Mouse (Mus musculus) kidney, embryonic 15.5 days (tissue): ENCODE measurements around the gene Ggta1. TPM values are rescaled to one million over a fixed set of nuclear protein-coding genes. Genes with fewer than 3 reads are reported as not detected.

Experiments used
- ATAC-seq: fragments of 200-750 bp; cut with Nextera tagmentation; replicated peaks from 2 replicates; pipeline ENCODE4 v1.8.0; 2017; ENCODE audit warnings: moderate TSS enrichment; ENCODE audit not compliant: low FRiP score
- H3K27ac ChIP-seq: fragments of 300-500 bp; sonication (generic); 2 replicates; pipeline ENCODE4 v1.5.1; 2015; ENCODE audit warnings: mild to moderate bottlenecking, inconsistent platforms
- H3K27me3 ChIP-seq: fragments of 300-500 bp; sonication (generic); 2 replicates; pipeline ENCODE4 v1.6.1; 2015; ENCODE audit warnings: inconsistent platforms
- H3K36me3 ChIP-seq: fragments of 300-500 bp; sonication (generic); 2 replicates; pipeline ENCODE4 v1.6.1; 2015; ENCODE audit warnings: inconsistent platforms
- H3K4me1 ChIP-seq: fragments of 300-500 bp; sonication (generic); 2 replicates; pipeline ENCODE4 v1.6.1; 2015; ENCODE audit warnings: inconsistent platforms
- H3K4me2 ChIP-seq: fragments of 300-500 bp; sonication (generic); 2 replicates; pipeline ENCODE4 v1.6.1; 2015; ENCODE audit warnings: moderate library complexity, mild to moderate bottlenecking, inconsistent platforms
- H3K4me3 ChIP-seq: fragments of 300-500 bp; sonication (generic); replicated peaks from 2 replicates; pipeline ENCODE4 v1.5.1; 2015; ENCODE audit warnings: mild to moderate bottlenecking, inconsistent platforms
- H3K9ac ChIP-seq: fragments of 300-500 bp; sonication (generic); 2 replicates; pipeline ENCODE4 v1.6.1; 2015; ENCODE audit warnings: mild to moderate bottlenecking, inconsistent platforms
- H3K9me3 ChIP-seq: fragments of 300-500 bp; sonication (generic); replicated peaks from 2 replicates; pipeline ENCODE4 v1.6.1; 2016; ENCODE audit warnings: inconsistent platforms
- WGBS: fragments of 180-500 bp; shearing (Covaris S2); methylation state at CpG from one replicate; pipeline ENCODE4 v1.1.7; 2015; ENCODE audit warnings: mixed read lengths; 5-methylcytosine and 5-hydroxymethylcytosine counted together
- polyA plus RNA-seq: library from polyadenylated mRNA; unstranded; fragments of >200 nt; fragmentation: Nextera tagmentation; extraction: Ambion mirVana; gene quantifications from 2 replicates; pipeline ENCODE4 v1.2.1, GENCODE M21; 2015

The Ggta1 gene
- polyA plus RNA-seq, 1 experiment from 2014 or later = 20.5 TPM

DNA sequence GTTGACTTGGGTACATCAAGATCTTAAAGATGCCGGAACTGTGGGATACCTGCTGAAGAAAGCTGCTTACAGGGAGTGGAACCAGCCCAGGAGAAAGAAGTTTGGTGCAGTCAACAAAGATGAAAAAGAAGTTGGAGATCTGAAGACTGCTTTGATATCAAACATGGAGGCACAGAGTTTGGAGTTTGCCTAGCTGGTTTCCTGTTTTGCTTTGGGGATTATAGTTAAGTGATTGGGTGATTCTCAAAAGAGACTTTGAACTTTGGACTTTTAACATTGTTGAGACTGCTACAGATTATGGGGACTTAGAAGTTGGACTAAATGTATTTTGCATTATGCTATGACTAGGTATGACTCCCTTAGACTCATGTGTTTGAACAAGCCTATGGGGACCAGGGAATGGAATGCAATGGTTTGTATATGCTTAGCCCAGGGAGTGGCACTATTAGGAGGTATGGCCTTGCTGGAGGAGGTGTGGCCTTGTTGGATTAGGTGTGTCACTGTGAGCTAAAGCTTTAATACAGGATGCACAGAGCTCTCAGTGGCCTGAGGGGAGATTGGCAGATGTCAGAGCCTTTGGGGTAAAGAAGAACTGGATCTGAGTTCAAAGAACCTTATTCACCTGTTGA is 39.2 kb downstream of the Ggta1 start:
- 98% methylated on average over 1 of the region's 1 CpGs for WGBS
- H3K4me2 ChIP-seq = no peak overlapping the region
- peaks cover 10% of the 10 kb centered on the region for H3K9me3 ChIP-seq
- H3K4me1 ChIP-seq = peaks cover 22% of the 10 kb centered on the region
- no peak overlapping the region for H3K27ac ChIP-seq
- H3K9ac ChIP-seq = no peak overlapping the region
- no peak for ATAC-seq
- H3K4me3 ChIP-seq = no peak overlapping the region
- no peaks in the 10 kb centered on the region for H3K27me3 ChIP-seq
- peaks cover 42% of the 10 kb centered on the region for H3K36me3 ChIP-seq

DNA sequence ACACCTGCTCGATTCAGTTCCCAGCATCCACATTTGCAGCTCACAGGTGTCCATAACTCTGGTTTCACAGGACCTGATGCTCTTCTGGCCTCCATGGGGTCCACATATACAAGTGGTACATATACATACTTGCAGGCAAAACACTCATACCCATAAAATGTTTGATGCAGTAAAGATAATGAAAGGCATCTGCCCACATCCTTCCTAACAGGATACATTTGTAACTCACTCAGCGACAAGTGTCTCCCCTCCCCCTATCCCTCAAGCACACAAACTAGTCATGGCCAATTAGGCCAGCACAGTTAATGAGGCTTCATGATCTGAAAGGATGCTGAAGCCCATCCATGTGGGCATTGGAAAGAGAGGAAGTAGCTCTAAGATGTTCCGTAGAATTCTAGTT is 40.6 kb downstream of the Ggta1 start:
- ATAC-seq = no peak
- Histone ChIP-seq H3K27ac (no peak overlapping the region), H3K9me3 (peaks cover 10% of the 10 kb centered on the region), H3K9ac (no peak overlapping the region), H3K27me3 (no peaks in the 10 kb centered on the region), H3K36me3 (peaks cover 47% of the 10 kb centered on the region), H3K4me3 (no peak overlapping the region), H3K4me2 (no peak overlapping the region), H3K4me1 (peaks cover 8% of the 10 kb centered on the region)
- 56% methylated on average over 3 of the region's 3 CpGs for WGBS

DNA sequence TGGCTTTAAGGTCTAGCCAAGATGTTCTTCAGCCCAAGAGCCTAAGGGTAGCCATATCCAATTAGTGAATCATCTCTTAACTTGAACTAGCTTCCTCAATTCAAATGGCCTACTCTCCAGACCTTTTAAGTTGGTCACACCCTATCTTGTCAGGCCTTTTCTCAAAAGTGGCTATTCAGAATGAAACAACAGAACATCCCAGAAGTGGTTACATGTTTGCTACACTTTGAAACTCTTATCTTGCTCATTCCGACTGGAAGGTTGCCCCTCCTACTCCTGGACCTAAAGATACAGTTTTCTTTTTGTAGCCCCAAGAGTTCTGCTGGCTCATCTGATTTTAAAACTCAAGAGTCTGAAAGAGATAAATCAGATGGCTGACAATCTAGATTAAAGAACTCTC is 42.4 kb downstream of the Ggta1 start:
- Histone ChIP-seq H3K4me3 (no peak overlapping the region), H3K9me3 (peaks cover 10% of the 10 kb centered on the region), H3K27me3 (no peaks in the 10 kb centered on the region), H3K36me3 (peaks cover 47% of the 10 kb centered on the region), H3K27ac (no peak overlapping the region), H3K4me1 (peaks cover 6% of the 10 kb centered on the region), H3K9ac (no peak overlapping the region), H3K4me2 (no peak overlapping the region)
- 79% methylated on average over 1 of the region's 1 CpGs for WGBS
- ATAC-seq = no peak

DNA sequence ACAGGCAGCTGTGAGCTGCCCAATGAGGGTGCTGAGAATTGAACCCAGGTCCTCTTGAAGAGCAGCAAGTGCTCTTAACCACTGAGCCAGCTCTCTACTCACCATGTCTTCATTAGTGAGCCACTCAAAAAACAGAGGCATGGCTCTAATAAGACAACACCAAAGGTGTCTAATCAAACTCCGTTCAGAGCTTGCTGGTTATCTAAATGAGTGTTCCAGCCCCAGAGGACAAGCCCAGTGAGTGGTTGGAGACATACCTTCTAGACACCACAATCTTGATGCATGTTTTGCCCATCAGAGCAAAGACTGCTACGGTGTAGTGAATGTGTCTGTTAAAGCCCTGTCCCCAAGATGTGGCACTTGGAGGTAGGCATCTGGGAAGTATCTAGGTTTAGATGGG is 43.4 kb downstream of the Ggta1 start:
- Histone ChIP-seq H3K9ac (no peak overlapping the region), H3K4me2 (no peak overlapping the region), H3K4me1 (peaks cover 6% of the 10 kb centered on the region), H3K27me3 (no peaks in the 10 kb centered on the region), H3K4me3 (no peak overlapping the region), H3K27ac (no peak overlapping the region), H3K9me3 (peaks cover 10% of the 10 kb centered on the region), H3K36me3 (peaks cover 47% of the 10 kb centered on the region)
- no peak for ATAC-seq
- WGBS = 95% methylated on average over 2 of the region's 2 CpGs

DNA sequence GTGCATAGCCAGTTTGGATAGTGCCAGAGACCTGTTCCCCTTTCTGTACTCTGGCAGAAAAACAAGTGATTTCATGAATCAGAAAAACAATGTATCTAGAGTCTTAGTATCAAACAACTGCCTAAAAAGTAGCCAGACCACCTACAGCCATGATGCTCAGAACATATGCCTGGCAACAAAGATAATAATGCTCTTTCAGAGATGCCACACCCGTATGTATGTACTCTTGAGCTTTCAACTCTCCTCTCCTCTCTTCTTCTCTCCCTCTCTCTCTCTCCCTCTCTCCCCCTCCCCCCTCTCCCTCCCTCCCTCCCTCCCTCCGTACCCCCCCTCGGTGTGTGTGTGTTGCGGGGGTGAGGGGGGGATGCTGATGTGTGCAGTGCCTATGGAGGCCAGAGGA is 43.8 kb downstream of the Ggta1 start:
- Histone ChIP-seq H3K27ac (no peak overlapping the region), H3K9me3 (peaks cover 10% of the 10 kb centered on the region), H3K4me1 (peaks cover 6% of the 10 kb centered on the region), H3K27me3 (no peaks in the 10 kb centered on the region), H3K4me2 (no peak overlapping the region), H3K4me3 (no peak overlapping the region), H3K9ac (no peak overlapping the region), H3K36me3 (peaks cover 47% of the 10 kb centered on the region)
- WGBS = 97% methylated on average over 4 of the region's 4 CpGs
- ATAC-seq = no peak

DNA sequence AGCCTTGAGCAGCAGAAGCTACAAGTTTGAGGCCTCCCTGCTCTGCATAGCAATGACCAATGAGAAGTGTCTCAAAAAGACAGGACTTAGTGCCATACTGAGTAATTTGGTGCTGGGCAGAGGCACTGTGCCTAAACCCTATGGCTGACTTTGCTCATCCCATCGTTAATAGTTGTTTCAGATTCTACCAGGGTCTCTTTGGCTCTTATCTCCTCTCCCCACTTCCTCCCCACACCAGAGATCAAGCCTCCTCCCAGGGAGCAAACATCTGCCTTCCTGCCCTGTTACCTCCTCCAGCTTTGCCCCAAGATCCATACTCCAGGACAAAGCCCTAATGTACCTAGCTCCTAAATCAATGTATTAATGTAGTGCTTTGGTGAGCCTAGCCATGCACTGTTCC is 45.8 kb downstream of the Ggta1 start:
- H3K36me3 ChIP-seq = peaks cover 41% of the 10 kb centered on the region
- H3K27me3 ChIP-seq = no peaks in the 10 kb centered on the region
- peaks cover 10% of the 10 kb centered on the region for H3K9me3 ChIP-seq
- ATAC-seq = no peak
- WGBS = 68% methylated on average over 1 of the region's 1 CpGs
- no peak overlapping the region for H3K9ac ChIP-seq
- no peak overlapping the region for H3K4me2 ChIP-seq
- no peak overlapping the region for H3K27ac ChIP-seq
- H3K4me3 ChIP-seq = no peak overlapping the region
- H3K4me1 ChIP-seq = peaks cover 15% of the 10 kb centered on the region

DNA sequence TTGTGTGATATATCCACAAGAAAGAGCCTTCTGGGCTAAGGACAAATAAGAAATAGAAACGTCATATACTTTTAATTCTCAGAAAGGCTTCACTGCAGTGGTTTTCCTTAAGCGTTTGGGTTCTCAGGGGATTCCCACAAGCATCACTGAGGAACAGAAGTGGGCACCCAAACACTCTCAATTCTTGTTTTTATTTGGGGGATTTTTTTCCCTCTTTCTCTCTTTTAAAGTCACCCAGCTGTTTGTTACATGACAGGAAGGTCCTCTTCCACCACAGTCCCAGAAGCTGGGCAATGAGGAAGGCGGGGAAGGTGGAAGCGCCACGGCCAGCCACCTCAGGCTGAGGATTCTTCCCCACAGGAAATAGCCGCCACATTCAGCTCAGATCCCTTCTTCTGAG is 46.6 kb downstream of the Ggta1 start:
- no peak overlapping the region for H3K27ac ChIP-seq
- ATAC-seq = no peak

DNA sequence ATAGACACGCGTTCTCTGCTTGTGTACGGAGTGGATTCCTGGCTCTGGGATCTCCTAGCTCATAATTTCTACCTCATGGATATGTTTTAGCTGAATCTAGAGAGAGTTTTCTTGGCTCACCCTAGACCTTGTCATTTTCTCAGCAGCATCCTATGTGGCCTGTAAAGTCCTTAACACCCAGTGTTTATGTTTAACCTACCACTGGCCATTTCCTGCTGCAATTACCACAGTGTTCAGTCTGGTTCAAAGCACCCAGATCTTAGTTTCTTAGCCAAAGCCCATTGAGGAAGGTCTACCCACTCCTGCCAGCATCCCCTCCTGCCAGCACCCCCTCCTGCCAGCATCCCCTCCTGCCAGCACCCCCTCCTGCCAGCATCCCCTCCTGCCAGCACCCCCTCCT is 50.2 kb downstream of the Ggta1 start:
- Histone ChIP-seq H3K27ac (no peak overlapping the region), H3K27me3 (no peaks in the 10 kb centered on the region), H3K9me3 (no peaks in the 10 kb centered on the region), H3K36me3 (peaks cover 23% of the 10 kb centered on the region; the same call in 1 of the 2 replicates), H3K4me3 (no peak overlapping the region), H3K4me2 (no peak overlapping the region), H3K9ac (no peak overlapping the region), H3K4me1 (peaks cover 14% of the 10 kb centered on the region; the same call in 1 of the 2 replicates)
- ATAC-seq = no peak
- 90% methylated on average over 3 of the region's 3 CpGs for WGBS

More for the DNA sequence above, 46.6 kb downstream of the Ggta1 start:
- peaks cover 10% of the 10 kb centered on the region for H3K9me3 ChIP-seq
- H3K36me3 ChIP-seq = peaks cover 37% of the 10 kb centered on the region
- H3K27me3 ChIP-seq = no peaks in the 10 kb centered on the region
- H3K4me3 ChIP-seq = no peak overlapping the region
- WGBS = 82% methylated on average over 6 of the region's 6 CpGs
- H3K4me1 ChIP-seq = peaks cover 14% of the 10 kb centered on the region; the same call in 1 of the 2 replicates
- no peak overlapping the region for H3K4me2 ChIP-seq
- H3K9ac ChIP-seq = no peak overlapping the region

DNA sequence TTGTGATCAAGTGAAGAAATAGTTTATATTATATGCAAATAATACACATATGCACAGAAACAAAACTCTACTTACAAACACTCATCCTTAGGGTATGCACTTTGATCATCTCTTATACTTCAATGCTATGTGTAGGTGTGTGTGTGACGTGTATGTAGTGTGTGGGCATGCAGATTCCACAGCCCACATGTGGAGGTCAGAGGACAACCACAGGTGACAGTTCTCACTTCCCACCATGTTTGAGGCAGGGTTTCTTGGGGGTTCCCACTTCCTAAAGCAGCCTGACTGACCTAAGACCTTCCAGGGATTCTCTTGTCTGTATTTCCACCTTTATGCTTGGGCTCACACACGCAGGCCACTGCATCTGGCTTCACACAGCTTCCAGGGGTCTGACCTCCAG is 50.8 kb downstream of the Ggta1 start:
- peaks cover 29% of the 10 kb centered on the region; the same call in 1 of the 2 replicates for H3K36me3 ChIP-seq
- no peak for ATAC-seq
- H3K27me3 ChIP-seq = no peaks in the 10 kb centered on the region
- no peak overlapping the region for H3K27ac ChIP-seq
- 78% methylated on average over 2 of the region's 2 CpGs for WGBS
- peaks cover 14% of the 10 kb centered on the region; the same call in 1 of the 2 replicates for H3K4me1 ChIP-seq
- no peak overlapping the region for H3K4me3 ChIP-seq
- H3K4me2 ChIP-seq = no peak overlapping the region
- no peaks in the 10 kb centered on the region for H3K9me3 ChIP-seq
- H3K9ac ChIP-seq = no peak overlapping the region

DNA sequence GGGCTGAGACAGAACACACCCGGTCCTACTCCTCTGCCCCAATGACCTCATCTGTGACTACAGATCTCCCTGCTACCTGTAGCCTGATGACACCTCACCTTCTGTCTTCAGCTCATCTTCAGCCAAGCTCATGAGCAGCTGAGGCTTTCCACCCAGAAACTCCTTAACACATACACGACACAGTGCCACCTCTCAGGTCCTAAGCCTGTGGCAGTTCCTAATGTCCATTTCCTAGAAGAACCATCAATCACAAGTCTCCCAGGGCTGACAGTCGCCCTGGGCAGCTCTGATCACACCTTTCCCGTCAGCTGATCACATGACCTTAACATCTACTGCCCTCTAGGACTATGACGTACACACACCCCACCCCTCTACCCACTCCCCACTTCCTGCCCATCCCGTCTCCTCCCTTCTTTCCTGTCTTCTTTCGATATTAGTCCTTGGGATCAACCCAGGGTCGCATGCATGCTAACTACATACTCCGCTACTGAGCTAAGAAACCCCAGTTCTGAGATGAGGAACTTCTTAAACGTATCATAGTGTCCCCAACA is 51.3 kb downstream of the Ggta1 start:
- Histone ChIP-seq H3K27me3 (no peaks in the 10 kb centered on the region), H3K36me3 (peaks cover 34% of the 10 kb centered on the region), H3K27ac (no peak overlapping the region), H3K9ac (no peak overlapping the region), H3K4me3 (no peak overlapping the region), H3K9me3 (no peaks in the 10 kb centered on the region), H3K4me2 (no peak overlapping the region), H3K4me1 (peaks cover 14% of the 10 kb centered on the region; the same call in 1 of the 2 replicates)
- 62% methylated on average over 10 of the region's 10 CpGs for WGBS
- no peak for ATAC-seq

DNA sequence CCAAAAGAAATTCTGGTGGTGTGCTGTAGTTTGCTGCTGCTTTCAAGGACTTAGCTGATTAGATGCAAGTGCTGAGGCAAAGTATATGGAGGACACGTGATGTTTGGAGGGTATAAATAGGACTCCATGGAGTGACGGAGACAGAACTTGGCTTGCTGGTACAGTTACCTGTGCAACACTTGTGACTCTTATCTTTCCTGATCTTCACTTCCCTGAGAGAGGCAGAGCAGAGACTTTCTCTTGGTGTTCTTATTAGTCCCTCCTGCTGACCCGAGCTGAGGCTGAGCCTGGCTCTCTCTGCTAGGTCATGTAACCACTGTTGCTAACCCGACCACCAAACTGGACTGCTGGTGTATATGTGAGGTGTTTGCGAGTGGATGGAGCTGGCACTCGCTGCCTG is 53.6 kb downstream of the Ggta1 start:
- Histone ChIP-seq H3K27me3 (no peaks in the 10 kb centered on the region), H3K4me2 (no peak overlapping the region), H3K9ac (no peak overlapping the region), H3K4me3 (no peak overlapping the region), H3K36me3 (peaks cover 45% of the 10 kb centered on the region), H3K4me1 (peaks cover 14% of the 10 kb centered on the region; the same call in 1 of the 2 replicates), H3K27ac (no peak overlapping the region), H3K9me3 (no peaks in the 10 kb centered on the region)
- WGBS = 90% methylated on average over 6 of the region's 6 CpGs
- ATAC-seq = no peak

DNA sequence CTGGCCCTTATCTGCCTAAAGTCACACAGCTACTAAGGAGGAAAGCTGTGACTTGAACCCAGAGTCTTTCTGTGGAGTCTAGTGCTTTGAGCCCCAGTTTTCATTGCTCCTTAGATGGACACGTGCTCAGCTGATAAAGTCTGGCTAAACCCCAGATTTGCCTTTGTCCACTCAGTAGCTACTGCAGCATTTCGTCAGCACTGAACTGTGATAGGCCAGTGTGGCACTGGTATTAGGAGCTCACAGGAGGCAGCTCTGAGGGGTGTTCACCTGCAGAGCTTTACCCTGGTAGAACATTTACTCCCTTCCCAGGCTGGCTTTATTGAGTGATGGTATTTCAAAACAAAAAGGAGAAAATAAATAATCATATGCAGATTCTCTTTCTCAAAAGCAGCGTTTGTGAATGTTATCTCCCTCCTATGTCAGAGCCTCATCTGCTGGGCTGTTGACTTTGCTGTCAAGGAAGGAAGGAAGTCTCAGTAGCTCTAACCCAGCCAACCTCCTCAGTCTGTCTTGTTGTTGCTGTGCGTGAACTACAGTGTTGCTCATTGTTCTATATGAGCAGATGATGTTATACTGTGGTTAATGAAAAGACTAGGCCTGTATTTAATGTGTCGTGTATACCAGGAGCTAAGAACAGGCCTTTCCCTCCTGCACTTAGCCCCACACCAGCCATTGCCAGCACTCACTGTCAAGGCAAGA is 54.5 kb downstream of the Ggta1 start:
- ATAC-seq = no peak

More for the DNA sequence above, 54.5 kb downstream of the Ggta1 start:
- Histone ChIP-seq H3K27ac (no peak overlapping the region), H3K9me3 (no peaks in the 10 kb centered on the region), H3K4me1 (peaks cover 10% of the 10 kb centered on the region; the same call in 1 of the 2 replicates), H3K4me2 (no peak overlapping the region), H3K4me3 (no peak overlapping the region), H3K36me3 (peaks cover 45% of the 10 kb centered on the region), H3K27me3 (no peaks in the 10 kb centered on the region), H3K9ac (no peak overlapping the region)
- WGBS = 81% methylated on average over 5 of the region's 5 CpGs
